Mouse (Mus musculus) kidney, postnatal 4 days (tissue): ENCODE data around the gene Pomgnt1.
A peak's percentile ranks its signal among the peaks of the same experiment; 100 is the strongest.

Experiments
- DNase-seq, 2 experiments: peaks; one replicate each; pipeline ENCODE4 v3.0.0; 2021; ENCODE audit warnings: mixed read lengths in 2 of 2

Pomgnt1 gene

DNA sequence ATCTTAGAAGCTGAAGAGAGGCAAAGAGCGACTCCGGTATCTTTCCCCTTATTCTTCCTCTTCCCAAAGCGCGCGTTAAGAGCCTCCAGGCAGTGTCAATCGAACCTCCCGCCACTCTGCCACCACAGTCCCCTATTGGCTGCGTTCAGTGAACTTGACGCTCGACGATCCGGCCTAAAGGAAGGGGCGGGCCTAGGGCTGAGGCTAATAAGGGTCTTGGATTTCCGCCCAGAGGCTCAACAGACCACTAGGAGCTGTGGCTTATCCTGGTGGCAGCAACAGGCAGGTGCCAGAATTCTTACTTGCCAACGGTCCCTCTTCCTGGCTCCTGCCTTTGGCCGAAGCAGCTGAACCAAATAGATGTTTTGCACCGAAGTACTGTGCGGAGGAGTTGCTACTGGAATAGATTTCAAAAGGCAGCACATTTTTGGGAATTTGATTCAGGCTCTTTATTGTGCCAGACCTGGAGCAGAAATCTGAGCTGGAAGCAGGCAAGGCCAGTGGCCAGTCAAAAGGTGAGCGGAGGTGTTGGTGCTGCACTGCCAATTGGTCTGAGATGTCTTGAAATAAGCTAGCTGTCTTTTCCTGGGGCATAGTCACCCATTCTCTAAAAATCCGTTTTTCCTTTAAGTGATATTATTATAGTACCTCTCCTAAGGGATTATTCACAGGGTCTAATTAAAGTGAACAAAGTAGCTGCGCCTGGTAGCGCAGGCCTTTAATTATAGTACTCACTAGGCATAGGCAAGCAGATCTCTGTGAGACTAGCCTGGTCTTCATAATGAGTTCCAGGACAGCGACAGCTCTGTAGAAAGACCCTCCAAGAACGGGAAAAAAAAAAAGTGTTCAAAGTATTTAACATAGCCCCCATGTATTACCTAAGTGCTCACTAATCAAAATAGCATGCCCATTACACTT lies at the start of gene Pomgnt1, which contains the start of gene Rad54l:
TSS of gene Pomgnt1 (plus strand) at position 239 of the 918 bp plus-strand sequence.
TSS of gene Rad54l (minus strand) at position 89 of the 918 bp plus-strand sequence.
- DNase-seq = peak; percentile 87 to 93

DNA sequence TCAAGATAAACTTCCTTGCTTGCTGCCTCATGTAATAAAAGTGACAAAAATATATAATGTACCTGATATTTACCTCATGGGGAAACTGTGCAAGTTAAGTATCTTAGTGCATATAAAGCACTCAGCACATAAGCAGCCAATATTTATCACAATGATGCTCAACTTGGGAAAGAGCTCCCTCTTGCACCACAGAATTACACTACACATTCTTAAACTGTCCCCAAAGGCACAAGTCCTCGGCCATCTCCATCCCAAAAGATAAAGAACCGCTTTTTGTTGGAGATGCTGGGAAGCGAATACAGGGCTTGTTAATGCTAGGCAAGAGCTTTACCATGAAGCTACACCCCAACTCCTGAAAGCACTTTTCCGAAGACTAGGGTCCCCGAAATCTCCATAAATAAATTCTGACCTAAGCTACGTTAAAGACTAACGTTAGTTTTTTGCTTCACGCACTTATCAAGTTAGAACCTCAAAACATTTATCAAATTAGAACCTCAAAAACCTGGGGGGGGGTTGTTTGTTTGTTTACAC lies 49.4 kb upstream of the Pomgnt1 start:
- no peak for DNase-seq

GRCm38 (mm10) chr4:116074861-116075620 lies 48.6 kb upstream of the Pomgnt1 start, which contains the start of the genes Uqcrh and Lrrc41:
Gene Uqcrh, minus strand, starts transcription at chr4:116075071.
Gene Lrrc41, plus strand, starts transcription at chr4:116075269.
- peak; percentile 96 to 97 for DNase-seq

DNA sequence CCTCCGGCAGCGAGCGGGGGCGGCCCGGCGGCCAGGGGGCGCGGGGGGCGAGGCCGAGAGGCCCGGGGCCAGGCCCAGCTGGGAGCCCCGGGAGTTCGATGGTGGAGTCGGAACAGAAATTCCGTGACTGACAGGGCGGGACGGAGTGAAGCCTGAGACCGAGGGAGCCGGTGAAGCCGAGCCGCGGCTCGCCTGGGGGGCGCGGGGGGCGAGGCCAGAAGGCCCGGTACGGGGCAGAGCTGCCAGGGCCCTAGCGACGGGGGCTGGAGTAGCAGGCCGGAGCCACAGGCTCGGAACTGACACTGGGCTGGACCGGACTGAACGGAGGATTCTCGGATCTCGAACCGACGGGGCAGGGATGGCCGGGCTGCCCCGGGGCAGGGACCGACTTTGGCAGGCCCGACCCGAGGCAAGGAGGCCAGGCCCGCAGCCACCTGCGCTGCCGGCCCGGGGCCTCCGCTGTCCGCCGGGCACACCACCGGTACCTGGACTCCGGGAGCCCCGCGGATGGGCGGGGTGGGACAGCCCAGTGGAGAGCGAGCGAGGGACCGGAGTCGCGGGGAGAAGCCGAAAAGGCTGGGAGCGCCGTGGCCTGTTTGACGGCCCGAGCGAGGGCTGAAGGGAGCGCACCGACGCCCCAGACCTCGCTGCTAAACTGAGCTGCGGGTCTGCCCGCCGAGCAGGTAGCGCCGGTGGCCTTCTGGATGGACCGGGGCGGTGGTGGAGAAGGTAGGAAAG lies 47.8 kb upstream of the Pomgnt1 start:
- DNase-seq = peak; percentile 83 to 90

GRCm38 (mm10) chr4:116076369-116077231 lies 47.0 kb upstream of the Pomgnt1 start:
- peak; percentile 55 to 72 for DNase-seq

DNA sequence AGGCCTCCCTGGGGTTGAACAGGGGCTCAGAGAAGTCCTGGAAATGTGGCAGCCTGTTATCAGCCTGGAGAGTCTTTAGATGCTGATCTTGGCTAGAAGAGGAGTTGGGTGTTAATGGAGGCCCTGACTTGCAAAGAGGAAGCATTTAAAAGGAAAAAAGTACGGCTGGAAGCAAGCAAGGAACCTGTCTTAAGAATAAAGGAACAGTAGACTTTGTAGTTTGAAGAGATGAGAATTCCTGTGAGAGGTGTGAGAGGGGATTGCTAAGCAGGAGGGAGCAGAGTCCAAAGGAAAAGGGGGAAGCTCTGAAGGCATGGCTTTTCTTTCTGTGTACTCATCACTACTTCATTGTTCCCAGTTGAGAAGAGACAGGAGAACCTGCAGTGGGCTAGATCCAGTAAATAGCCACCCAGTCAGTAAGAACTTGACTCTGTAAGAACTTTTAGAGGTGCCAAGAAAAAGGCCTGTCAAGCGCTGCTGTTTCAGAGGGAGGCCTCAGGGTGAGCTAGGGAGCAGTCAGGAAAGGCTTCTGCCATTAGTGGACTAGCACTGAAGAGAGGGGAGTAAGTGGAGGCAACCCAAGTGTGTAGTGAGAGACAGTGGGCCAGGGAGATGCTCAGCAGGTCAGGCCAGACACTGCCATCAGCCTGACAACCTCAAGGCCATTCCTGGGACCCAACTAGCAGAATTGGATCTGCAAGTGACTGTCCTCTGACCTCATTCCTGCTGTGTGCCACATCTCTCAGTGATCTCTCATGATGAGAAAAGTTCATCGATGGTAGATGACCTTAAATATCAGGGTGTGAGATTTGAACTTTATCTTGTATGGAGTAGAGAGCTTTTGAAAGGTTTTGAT lies 46.2 kb upstream of the Pomgnt1 start:
- peak; percentile 14 to 39 for DNase-seq

GRCm38 (mm10) chr4:116088510-116089249 lies 35.0 kb upstream of the Pomgnt1 start:
- no peak for DNase-seq

- no peak for DNase-seq
These were observed 27.3 kb upstream of the Pomgnt1 start for GRCm38 (mm10) chr4:116096291-116096690.

DNA sequence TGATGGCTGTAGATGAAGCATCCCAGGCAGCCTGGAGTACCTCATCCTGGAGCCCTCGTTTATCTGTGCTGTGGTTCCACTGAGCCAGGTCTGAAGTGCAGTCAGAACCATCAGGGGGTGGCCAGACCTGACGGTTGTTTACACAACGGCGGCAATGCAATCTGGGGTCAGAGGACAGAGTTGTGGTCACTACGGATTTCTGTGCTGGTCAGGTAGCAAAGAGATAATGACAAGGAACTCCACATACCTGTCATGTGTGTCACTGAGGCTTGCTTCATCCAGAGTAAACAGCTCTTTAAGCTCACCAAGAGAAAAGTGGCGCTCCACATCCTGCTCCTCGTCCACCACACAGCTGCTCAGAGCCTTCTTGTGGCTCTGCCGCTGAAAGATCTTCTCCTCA lies 26.4 kb upstream of the Pomgnt1 start:
- DNase-seq = no peak

DNA sequence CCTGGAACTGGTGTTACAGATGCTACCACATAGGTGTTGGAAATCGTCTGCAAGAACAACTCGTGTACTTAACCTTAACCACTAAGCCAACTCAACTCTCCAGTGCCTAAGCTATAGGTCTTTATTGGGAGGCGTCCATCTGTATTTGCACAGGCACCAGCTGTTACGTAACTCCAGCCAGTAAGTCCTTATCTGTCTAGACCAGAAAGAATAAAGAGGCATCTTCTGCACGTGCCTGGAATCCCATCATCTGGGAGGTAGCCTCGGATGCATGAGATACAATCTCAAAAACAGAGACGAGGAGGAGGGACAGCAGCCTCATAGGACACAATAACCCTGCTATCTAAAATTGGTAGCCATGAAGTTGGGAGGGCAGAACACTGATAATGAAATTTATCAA lies 22.7 kb upstream of the Pomgnt1 start:
- no peak for DNase-seq

- no peak for DNase-seq
These were observed 18.4 kb upstream of the Pomgnt1 start for GRCm38 (mm10) chr4:116105278-116105677.

DNA sequence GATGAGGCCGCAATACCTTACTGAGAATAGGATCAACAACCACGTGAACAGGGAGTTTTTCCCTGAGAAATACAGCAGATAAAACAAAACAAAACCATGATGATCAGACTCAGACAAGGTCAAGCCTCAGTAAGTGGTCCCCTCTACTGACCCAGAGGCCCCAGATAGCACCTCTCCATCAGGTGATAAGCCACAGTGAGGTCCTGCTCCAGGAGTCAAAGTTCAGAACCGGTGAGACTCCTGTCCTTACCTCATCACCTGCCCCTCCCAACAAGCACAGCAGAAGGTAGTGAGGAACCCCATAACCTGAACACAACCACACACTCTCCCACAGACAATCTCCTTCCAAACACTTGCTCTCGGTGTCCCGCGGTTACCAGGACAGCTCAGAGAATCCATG lies 12.9 kb upstream of the Pomgnt1 start:
- DNase-seq = no peak

DNA sequence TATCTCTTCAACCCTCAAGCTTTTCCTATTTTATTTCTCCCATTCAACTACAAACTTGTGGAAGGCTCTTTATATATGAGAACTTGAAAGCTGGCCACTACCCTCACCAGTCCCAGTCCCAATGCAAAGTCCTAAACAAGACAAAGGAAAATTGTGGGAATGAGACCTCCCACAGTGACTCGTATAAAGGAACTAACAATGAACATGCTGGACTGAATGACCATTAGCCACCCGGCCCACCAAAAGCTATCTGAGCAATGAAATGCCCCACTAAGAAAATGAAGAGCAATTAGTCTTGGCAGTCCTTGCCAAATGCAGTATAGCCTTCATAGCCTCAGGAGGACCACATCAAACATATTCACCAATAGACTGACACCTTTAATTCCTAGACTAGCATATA lies 12.2 kb upstream of the Pomgnt1 start:
- no peak for DNase-seq

DNA sequence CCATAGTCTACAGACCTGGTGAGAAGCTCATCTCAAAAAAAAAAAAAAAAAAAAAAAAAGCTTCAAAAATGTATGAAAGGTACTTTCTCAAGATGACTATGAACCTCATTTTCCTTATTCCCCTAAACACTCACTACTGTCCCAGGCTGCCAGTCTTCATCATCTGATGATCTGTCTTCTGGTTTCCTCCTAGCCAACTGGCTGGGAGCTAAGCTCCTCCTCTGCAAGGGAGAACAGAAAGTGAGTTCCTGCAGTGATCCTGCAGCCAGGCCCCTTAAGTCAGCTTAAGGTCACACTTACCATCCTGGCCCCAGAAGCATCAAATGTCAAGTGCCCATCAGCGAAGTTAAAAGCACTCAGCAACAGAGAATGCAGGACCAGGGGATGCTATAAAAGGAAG lies 878 bp upstream of the Pomgnt1 start:
- no peak for DNase-seq

DNA sequence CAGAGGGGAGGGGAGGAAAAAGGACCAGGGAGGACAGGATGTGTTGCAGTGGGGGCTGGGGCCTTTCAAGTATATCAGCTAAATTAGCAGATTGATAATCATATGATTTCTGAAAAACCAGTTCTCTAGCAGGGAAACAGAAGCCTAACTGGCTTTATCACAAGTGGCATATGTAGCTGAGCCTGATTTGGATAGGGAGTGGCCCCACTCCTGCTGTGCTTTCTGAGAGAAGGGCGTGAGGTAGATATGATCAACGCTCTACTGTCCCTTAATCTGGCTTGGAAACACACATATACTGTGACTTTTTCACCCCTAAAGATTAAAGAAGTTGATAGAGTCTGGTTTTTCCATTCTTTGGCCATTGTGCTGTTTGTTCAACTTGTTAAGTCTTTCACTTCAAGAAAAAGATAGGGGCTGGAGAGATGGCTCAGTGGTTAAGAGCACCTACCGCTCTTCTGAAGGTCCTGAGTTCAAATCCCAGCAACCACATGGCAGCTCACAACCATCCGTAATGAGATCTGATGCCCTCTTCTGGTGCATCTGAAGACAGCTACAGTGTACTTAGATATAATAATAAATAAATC lies 2.3 kb downstream of the Pomgnt1 start:
- no peak for DNase-seq

DNA sequence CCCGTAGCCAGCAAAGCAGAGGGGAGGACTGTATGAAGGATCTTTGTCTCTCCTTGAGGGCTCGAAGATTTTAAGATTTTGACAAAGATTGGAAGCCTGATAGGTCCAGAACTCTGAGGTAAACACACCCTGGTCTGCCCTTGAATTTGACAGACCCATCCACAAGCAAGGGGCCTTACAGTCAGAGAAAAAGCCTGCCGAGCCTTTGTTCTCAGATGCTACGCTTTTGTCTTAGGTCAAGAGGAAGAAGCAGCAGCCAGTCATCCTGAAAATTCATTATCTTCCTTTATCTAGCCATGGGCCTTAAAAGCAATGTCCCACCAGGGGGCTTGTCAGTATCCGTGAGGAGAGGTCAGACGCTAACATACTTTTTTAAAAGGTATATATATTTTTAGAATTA lies 4.3 kb downstream of the Pomgnt1 start:
- no peak for DNase-seq

DNA sequence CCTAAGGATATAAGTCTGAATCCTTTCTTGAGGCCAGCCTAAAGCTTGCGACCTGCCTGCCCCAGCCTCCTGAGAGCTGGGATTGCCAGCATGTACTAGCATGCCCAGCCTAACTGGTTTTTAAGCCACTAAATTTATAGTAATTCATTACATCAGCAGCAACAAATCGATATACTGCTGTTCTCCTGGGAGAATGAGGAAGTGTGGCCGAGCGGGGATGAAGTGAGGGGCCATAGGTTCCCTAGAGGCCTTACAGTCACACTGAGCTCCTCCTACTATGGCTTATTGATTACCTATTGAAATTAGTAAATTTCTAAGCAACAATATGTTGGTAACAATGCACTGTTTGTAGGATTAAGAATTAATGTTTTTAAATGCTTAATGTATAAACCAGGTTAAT lies 9.5 kb downstream of the Pomgnt1 start:
- DNase-seq = no peak

- no peak for DNase-seq
These were observed 11.3 kb downstream of the Pomgnt1 start for GRCm38 (mm10) chr4:116134990-116135389.

GRCm38 (mm10) chr4:116137421-116137996 lies 13.9 kb downstream of the Pomgnt1 start:
- no peak for DNase-seq
